Mouse (Mus musculus): ENCODE data around the gene Hdac7. TPM values are rescaled to one million over a fixed set of nuclear protein-coding genes. Genes with fewer than 3 reads are reported as not detected.
"Not testable (repeated sequence)": the region's sequence is repeated elsewhere in the genome, so short reads cannot be mapped to it uniquely, and the experiment has no call there.

The Hdac7 gene
- polyA plus RNA-seq, 1 experiment from 2014 or later: 25.4 TPM

DNA sequence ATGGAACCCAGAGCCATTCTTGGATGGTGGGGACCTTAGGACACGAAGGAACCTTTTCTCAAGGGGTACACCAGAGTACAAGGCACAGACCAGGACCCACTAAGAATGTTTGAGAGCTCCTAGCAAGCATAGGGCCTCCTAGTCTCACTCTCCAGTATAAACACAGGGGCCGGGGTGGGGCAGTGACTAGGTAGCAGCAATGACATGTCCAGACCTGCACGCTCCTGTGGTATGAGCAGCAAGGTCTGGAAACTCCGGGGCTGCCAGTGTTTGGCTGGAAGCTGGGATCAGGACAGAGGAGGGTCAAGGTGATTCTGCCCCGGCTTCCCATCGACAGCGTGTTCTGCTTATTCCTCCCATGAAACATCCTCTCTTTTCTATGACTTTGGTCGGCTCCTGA lies 31.5 kb upstream of the Hdac7 start:
- no peak overlapping the region for H3K27ac ChIP-seq (replicated peaks; ENCODE audit: low read depth, low read length)

DNA sequence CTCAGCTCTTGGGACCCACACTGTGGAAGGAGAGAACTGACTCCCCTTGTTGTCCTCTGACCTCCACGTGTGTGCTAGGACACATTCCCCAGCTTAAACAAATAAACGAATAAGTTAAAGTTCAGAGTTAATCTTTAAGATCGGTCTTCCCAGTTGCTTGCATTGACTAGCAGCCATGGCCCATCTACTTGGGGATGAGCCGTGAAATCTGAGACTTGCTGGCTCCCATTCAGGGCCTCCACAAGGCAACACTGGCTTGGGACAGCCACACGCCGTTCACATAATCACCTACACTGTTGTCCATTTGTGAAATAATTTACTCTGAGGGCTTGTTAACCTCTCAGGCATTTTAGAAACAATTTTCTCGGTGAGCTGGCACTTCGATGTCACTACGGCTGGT lies 29.4 kb upstream of the Hdac7 start:
- no peaks in the 10 kb centered on the region for H3K27me3 ChIP-seq (ENCODE audit: control insufficient read depth, insufficient read depth, low read length)
- H3K4me1 ChIP-seq (ENCODE audit: control insufficient read depth, insufficient read depth, low read length): peaks cover 2% of the 10 kb centered on the region; the same call in 1 of the 2 replicates
- ATAC-seq (ENCODE audit: insufficient number of reproducible peaks, low FRiP score, low TSS enrichment, low read depth) (no peak), DNase-seq (ENCODE audit: low spot score) (no peak)
- WGBS: 78% methylated on average over 9 of the region's 9 CpGs
- no peak overlapping the region for H3K4me3 ChIP-seq (ENCODE audit: low read depth, low read length)
- no peak overlapping the region for H3K4me2 ChIP-seq (ENCODE audit: low read depth, severe bottlenecking)
- H3K36me3 ChIP-seq (ENCODE audit: control insufficient read depth, insufficient read depth, low read length): no peaks in the 10 kb centered on the region
- H3K9me3 ChIP-seq (ENCODE audit: control insufficient read depth, low read length): no peaks in the 10 kb centered on the region
- no peak overlapping the region for H3K9ac ChIP-seq (ENCODE audit: low read length)
- H3K27ac ChIP-seq (replicated peaks; ENCODE audit: low read depth, low read length): no peak overlapping the region

More for the DNA sequence above, 31.5 kb upstream of the Hdac7 start:
- DNase-seq (ENCODE audit: low spot score) (no peak), ATAC-seq (ENCODE audit: insufficient number of reproducible peaks, low FRiP score, low TSS enrichment, low read depth) (no peak)
- Histone ChIP-seq H3K27me3 (ENCODE audit: control insufficient read depth, insufficient read depth, low read length) (no peaks in the 10 kb centered on the region), H3K9me3 (ENCODE audit: control insufficient read depth, low read length) (no peaks in the 10 kb centered on the region), H3K36me3 (ENCODE audit: control insufficient read depth, insufficient read depth, low read length) (no peaks in the 10 kb centered on the region), H3K9ac (ENCODE audit: low read length) (no peak overlapping the region), H3K4me2 (ENCODE audit: low read depth, severe bottlenecking) (no peak overlapping the region), H3K4me1 (ENCODE audit: control insufficient read depth, insufficient read depth, low read length) (peaks cover 2% of the 10 kb centered on the region; the same call in 1 of the 2 replicates), H3K4me3 (ENCODE audit: low read depth, low read length) (no peak overlapping the region)
- WGBS: 85% methylated on average over 8 of the region's 8 CpGs

DNA sequence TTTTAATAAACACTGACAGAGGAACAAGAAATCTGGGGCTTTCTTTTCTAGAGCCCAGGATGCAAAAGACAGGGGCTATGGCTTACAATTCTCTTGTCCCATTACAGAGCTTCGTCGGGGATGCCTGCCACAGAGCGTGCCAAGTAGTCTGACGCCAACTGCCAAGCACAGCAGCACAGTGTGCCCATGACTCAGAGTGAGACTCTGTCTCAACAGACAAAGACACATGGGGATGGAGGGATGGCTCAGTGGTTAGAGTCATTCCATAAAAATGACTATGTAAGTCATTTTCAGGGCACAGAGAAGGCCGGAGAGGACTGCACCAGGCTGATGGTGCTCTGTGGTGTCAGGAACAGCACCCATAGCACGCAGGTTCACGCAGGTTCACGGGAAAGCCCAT lies 27.9 kb upstream of the Hdac7 start:
- H3K36me3 ChIP-seq (ENCODE audit: control insufficient read depth, insufficient read depth, low read length): no peaks in the 10 kb centered on the region
- H3K4me3 ChIP-seq (ENCODE audit: low read depth, low read length): no peak overlapping the region
- H3K4me1 ChIP-seq (ENCODE audit: control insufficient read depth, insufficient read depth, low read length): no peaks in the 10 kb centered on the region
- no peak overlapping the region for H3K9ac ChIP-seq (ENCODE audit: low read length)
- no peak overlapping the region for H3K27ac ChIP-seq (replicated peaks; ENCODE audit: low read depth, low read length)
- no peak overlapping the region for H3K4me2 ChIP-seq (ENCODE audit: low read depth, severe bottlenecking)
- no peaks in the 10 kb centered on the region for H3K9me3 ChIP-seq (ENCODE audit: control insufficient read depth, low read length)
- WGBS: 96% methylated on average over 8 of the region's 8 CpGs
- ATAC-seq (ENCODE audit: insufficient number of reproducible peaks, low FRiP score, low TSS enrichment, low read depth) (no peak), DNase-seq (ENCODE audit: low spot score) (no peak)
- H3K27me3 ChIP-seq (ENCODE audit: control insufficient read depth, insufficient read depth, low read length): no peaks in the 10 kb centered on the region

DNA sequence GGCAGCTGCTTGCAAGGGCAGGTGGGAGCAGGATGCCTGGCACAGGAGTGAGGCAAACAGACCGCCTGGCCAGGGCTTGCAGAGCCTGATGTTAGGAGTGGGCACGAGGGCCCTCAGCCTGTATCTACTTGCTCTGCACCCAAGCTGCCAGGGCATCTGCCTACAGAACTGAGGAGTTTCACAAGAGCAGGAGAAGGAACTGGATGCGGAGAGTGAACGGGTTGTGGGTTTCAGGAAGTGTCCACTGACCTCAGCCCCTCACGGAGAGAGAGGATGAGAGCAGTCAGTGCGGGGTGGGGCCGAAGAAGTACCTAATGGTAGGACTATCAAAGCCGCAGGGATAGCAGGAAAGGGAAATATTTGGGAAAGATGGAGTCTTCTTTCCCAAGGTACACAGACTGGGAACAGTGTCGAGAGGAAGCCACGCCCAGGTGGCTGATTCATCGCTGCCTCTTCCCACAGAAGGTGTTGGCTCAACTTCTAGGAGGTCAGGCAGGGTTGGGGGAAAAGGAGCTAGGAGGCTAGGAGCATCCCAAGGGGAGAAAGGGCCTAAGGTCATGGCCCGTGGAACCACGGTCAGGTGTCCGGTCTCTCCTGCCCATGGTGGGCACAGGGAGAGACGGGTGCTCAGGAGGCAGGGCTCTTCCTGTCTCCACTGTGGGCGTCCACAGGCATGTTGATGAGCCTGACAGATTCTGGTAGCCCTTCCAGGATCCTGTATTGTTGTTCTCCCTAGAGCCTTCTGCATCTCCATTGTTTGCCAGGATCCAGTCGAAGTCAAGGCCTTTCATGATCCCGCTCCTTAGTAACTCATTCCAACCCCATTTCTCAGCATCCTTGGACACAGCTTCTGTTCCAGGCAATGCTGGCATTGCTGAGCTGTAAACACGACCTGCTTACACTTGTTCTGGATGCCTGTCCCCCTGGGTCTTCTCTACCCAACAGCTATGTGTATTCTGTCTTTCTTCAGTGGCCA lies 27.0 kb upstream of the Hdac7 start:
- DNase-seq (ENCODE audit: low spot score) (no peak), ATAC-seq (ENCODE audit: insufficient number of reproducible peaks, low FRiP score, low TSS enrichment, low read depth) (no peak)
- H3K9me3 ChIP-seq (ENCODE audit: control insufficient read depth, low read length): no peaks in the 10 kb centered on the region
- no peaks in the 10 kb centered on the region for H3K27me3 ChIP-seq (ENCODE audit: control insufficient read depth, insufficient read depth, low read length)
- no peaks in the 10 kb centered on the region for H3K4me1 ChIP-seq (ENCODE audit: control insufficient read depth, insufficient read depth, low read length)
- no peaks in the 10 kb centered on the region for H3K36me3 ChIP-seq (ENCODE audit: control insufficient read depth, insufficient read depth, low read length)
- H3K27ac ChIP-seq (replicated peaks; ENCODE audit: low read depth, low read length): no peak overlapping the region
- no peak overlapping the region for H3K4me2 ChIP-seq (ENCODE audit: low read depth, severe bottlenecking)
- H3K9ac ChIP-seq (ENCODE audit: low read length): no peak overlapping the region
- no peak overlapping the region for H3K4me3 ChIP-seq (ENCODE audit: low read depth, low read length)
- WGBS: 86% methylated on average over 19 of the region's 19 CpGs

DNA sequence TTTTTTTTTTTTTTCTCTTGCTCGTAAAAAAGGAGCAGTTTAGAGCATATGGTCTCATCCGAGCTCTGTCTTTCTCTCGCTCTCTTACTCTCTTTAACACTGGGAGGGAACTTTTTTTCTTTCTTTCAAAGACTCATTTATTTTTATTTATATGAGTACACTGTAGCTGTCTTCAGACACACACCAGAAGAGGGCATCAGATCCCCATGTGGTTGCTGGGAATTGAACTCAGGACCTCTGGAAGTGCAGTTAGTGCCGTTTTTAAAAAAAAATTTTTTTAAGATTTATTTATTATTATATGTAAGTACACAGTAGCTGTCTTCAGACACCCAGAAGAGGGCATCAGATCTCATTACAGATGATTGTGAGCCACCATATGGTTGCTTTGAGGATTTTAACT lies 25.8 kb upstream of the Hdac7 start:
- H3K36me3 ChIP-seq (ENCODE audit: control insufficient read depth, insufficient read depth, low read length); H3K9ac ChIP-seq (ENCODE audit: low read length); H3K4me2 ChIP-seq (ENCODE audit: low read depth, severe bottlenecking); H3K4me3 ChIP-seq (ENCODE audit: low read depth, low read length); H3K27ac ChIP-seq (replicated peaks; ENCODE audit: low read depth, low read length); DNase-seq (ENCODE audit: low spot score); H3K4me1 ChIP-seq (ENCODE audit: control insufficient read depth, insufficient read depth, low read length); H3K27me3 ChIP-seq (ENCODE audit: control insufficient read depth, insufficient read depth, low read length); H3K9me3 ChIP-seq (ENCODE audit: control insufficient read depth, low read length); ATAC-seq (ENCODE audit: insufficient number of reproducible peaks, low FRiP score, low TSS enrichment, low read depth): not testable (repeated sequence)
- 86% methylated on average over 4 of the region's 4 CpGs for WGBS

DNA sequence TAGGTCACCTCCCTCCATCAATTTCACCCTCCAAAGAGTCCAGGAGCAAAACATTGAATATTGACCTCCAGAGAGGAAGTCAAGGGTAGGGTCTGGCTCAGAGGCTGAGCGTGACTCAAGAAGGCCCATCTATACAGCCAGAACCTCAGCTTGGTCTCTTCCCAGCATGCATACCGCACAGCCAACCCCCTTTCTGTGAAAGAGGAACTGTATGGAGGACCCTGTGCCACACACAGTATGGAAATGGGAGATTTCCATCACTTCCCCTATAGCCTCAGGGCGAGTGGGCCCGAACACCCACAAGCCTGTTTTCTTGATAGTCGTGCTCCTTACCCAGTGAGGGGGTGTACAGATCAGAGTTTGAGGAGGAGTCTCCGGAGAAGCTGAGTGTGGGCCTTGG lies 24.7 kb upstream of the Hdac7 start:
- 97% methylated on average over 6 of the region's 6 CpGs for WGBS
- ATAC-seq (ENCODE audit: insufficient number of reproducible peaks, low FRiP score, low TSS enrichment, low read depth): no peak
- no peak for DNase-seq (ENCODE audit: low spot score)

DNA sequence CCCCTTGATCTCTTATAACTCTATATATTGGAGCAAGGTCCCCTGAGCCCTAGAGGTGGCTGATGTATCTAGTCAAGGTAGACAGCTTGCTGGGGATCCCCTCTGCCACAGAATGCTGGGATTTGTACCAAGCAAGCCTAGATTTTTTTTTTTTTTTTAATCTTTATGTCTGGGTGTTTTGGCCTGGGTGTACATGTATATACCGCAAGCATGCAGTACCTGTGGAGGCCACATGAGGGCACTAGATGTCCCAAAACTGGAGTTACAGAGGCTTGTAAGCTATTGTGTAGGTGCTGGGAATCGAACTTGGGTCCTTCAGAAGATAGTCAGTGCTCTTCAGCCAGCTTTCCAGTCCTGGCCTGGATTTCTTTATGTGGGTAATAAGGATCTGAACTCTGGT lies 21.7 kb upstream of the Hdac7 start:
- no peak for DNase-seq (ENCODE audit: low spot score)

More for the DNA sequence above, 24.7 kb upstream of the Hdac7 start:
- H3K36me3 ChIP-seq (ENCODE audit: control insufficient read depth, insufficient read depth, low read length): no peaks in the 10 kb centered on the region
- H3K9ac ChIP-seq (ENCODE audit: low read length): no peak overlapping the region
- H3K27me3 ChIP-seq (ENCODE audit: control insufficient read depth, insufficient read depth, low read length): no peaks in the 10 kb centered on the region
- H3K27ac ChIP-seq (replicated peaks; ENCODE audit: low read depth, low read length): no peak overlapping the region
- no peak overlapping the region for H3K4me3 ChIP-seq (ENCODE audit: low read depth, low read length)
- H3K9me3 ChIP-seq (ENCODE audit: control insufficient read depth, low read length): no peaks in the 10 kb centered on the region
- H3K4me1 ChIP-seq (ENCODE audit: control insufficient read depth, insufficient read depth, low read length): no peaks in the 10 kb centered on the region
- H3K4me2 ChIP-seq (ENCODE audit: low read depth, severe bottlenecking): no peak overlapping the region

DNA sequence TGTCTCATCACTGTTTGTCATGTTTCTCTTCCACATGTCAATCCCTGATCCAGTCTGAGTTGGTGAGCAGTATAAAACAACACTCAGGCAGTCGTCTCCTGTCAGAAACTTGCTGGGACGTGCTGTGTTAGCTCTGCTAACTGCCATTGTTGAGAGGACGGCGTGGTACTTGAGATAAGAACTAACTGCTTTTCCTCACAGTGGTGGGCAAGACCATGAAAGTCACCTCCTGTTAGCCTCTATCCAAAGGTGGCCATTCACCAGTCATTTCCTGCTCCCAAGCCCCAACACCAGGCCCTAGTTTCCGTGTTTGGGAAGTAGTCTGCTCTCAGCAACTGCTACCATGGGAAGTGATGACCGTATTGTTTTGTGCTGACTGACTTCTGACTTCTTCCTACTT lies 20.9 kb upstream of the Hdac7 start:
- Histone ChIP-seq H3K4me3 (ENCODE audit: low read depth, low read length) (no peak overlapping the region), H3K9ac (ENCODE audit: low read length) (no peak overlapping the region), H3K36me3 (ENCODE audit: control insufficient read depth, insufficient read depth, low read length) (no peaks in the 10 kb centered on the region), H3K4me1 (ENCODE audit: control insufficient read depth, insufficient read depth, low read length) (no peaks in the 10 kb centered on the region), H3K27me3 (ENCODE audit: control insufficient read depth, insufficient read depth, low read length) (no peaks in the 10 kb centered on the region), H3K4me2 (ENCODE audit: low read depth, severe bottlenecking) (no peak overlapping the region), H3K9me3 (ENCODE audit: control insufficient read depth, low read length) (no peaks in the 10 kb centered on the region), H3K27ac (replicated peaks; ENCODE audit: low read depth, low read length) (no peak overlapping the region)
- WGBS: 72% methylated on average over 6 of the region's 6 CpGs
- DNase-seq (ENCODE audit: low spot score) (no peak), ATAC-seq (ENCODE audit: insufficient number of reproducible peaks, low FRiP score, low TSS enrichment, low read depth) (no peak)

More for the DNA sequence above, 21.7 kb upstream of the Hdac7 start:
- no peak overlapping the region for H3K27ac ChIP-seq (replicated peaks; ENCODE audit: low read depth, low read length)
- no peak for ATAC-seq (ENCODE audit: insufficient number of reproducible peaks, low FRiP score, low TSS enrichment, low read depth)
- no peaks in the 10 kb centered on the region for H3K9me3 ChIP-seq (ENCODE audit: control insufficient read depth, low read length)
- no peaks in the 10 kb centered on the region for H3K36me3 ChIP-seq (ENCODE audit: control insufficient read depth, insufficient read depth, low read length)
- no peaks in the 10 kb centered on the region for H3K4me1 ChIP-seq (ENCODE audit: control insufficient read depth, insufficient read depth, low read length)
- no peak overlapping the region for H3K9ac ChIP-seq (ENCODE audit: low read length)
- 92% methylated on average over 2 of the region's 2 CpGs for WGBS
- H3K27me3 ChIP-seq (ENCODE audit: control insufficient read depth, insufficient read depth, low read length): no peaks in the 10 kb centered on the region
- H3K4me3 ChIP-seq (ENCODE audit: low read depth, low read length): no peak overlapping the region
- no peak overlapping the region for H3K4me2 ChIP-seq (ENCODE audit: low read depth, severe bottlenecking)

All from limb, embryonic 11.5 days (tissue).